Mouse (Mus musculus) spleen, adult 18-20 months (tissue): ENCODE results near the gene Nudc.
"Not testable (repeated sequence)": the region's sequence is repeated elsewhere in the genome, so short reads cannot be mapped to it uniquely, and the experiment has no call there.

Experiments
- DNase-seq, 2 experiments: peaks; one replicate each; pipeline ENCODE4 v3.0.0; 2022; ENCODE audit warnings: mixed read lengths in 2 of 2

The Nudc gene

GRCm38 (mm10) chr4:133536081-133536480 is 9.7 kb downstream of the Nudc start:
- no peak for DNase-seq

- no peak for DNase-seq
Observed at GRCm38 (mm10) chr4:133532777-133533176, 13.0 kb downstream of the Nudc start.

GRCm38 (mm10) chr4:133527788-133528187 is 18.0 kb downstream of the Nudc start:
- DNase-seq, result no peak

GRCm38 (mm10) chr4:133521502-133521901 is 24.3 kb downstream of the Nudc start:
- no peak for DNase-seq

- no peak for DNase-seq
Observed at GRCm38 (mm10) chr4:133519369-133519665, 26.5 kb downstream of the Nudc start.

GRCm38 (mm10) chr4:133518601-133519368 is 27.0 kb downstream of the Nudc start, which contains the start of gene Kdf1:
Kdf1 (plus strand) TSS chr4:133518963.
- no peak for DNase-seq

- DNase-seq, result peak in 1 of 2 experiments; percentile 62
Observed at GRCm38 (mm10) chr4:133512972-133513371, 32.8 kb downstream of the Nudc start.

- not testable (repeated sequence) for DNase-seq
Observed at GRCm38 (mm10) chr4:133512511-133512910, 33.3 kb downstream of the Nudc start.

- no peak for DNase-seq
Observed at GRCm38 (mm10) chr4:133511050-133511449, 34.7 kb downstream of the Nudc start.

GRCm38 (mm10) chr4:133508990-133509389 is 36.8 kb downstream of the Nudc start:
- DNase-seq, result no peak

- no peak for DNase-seq
Observed at GRCm38 (mm10) chr4:133506573-133506972, 39.2 kb downstream of the Nudc start.

GRCm38 (mm10) chr4:133504755-133505485 is 40.9 kb downstream of the Nudc start:
- no peak for DNase-seq

GRCm38 (mm10) chr4:133504300-133504699 is 41.5 kb downstream of the Nudc start:
- DNase-seq, result no peak

GRCm38 (mm10) chr4:133501514-133501913 is 44.3 kb downstream of the Nudc start:
- DNase-seq, result no peak

GRCm38 (mm10) chr4:133498160-133498724 is 47.6 kb downstream of the Nudc start, which contains the start of gene Trnp1:
Trnp1 (minus strand) TSS chr4:133498550.
- DNase-seq, result peak; percentile 35 to 44

- no peak for DNase-seq
Observed at GRCm38 (mm10) chr4:133497461-133498159, 48.2 kb downstream of the Nudc start.

- no peak for DNase-seq
Observed at GRCm38 (mm10) chr4:133496738-133497445, 48.9 kb downstream of the Nudc start.

- DNase-seq, result no peak
Observed at GRCm38 (mm10) chr4:133495711-133496110, 50.1 kb downstream of the Nudc start.

- DNase-seq, result no peak
Observed at GRCm38 (mm10) chr4:133494867-133495266, 50.9 kb downstream of the Nudc start.

GRCm38 (mm10) chr4:133494432-133494831 is 51.4 kb downstream of the Nudc start:
- DNase-seq, result peak; percentile 73 to 92

GRCm38 (mm10) chr4:133493895-133494294 is 51.9 kb downstream of the Nudc start:
- DNase-seq, result no peak

- DNase-seq, result no peak
Observed at GRCm38 (mm10) chr4:133491800-133492199, 54.0 kb downstream of the Nudc start.
